ENCODE assay signal across 8 mouse cellular contexts in the genomic region with DNA sequence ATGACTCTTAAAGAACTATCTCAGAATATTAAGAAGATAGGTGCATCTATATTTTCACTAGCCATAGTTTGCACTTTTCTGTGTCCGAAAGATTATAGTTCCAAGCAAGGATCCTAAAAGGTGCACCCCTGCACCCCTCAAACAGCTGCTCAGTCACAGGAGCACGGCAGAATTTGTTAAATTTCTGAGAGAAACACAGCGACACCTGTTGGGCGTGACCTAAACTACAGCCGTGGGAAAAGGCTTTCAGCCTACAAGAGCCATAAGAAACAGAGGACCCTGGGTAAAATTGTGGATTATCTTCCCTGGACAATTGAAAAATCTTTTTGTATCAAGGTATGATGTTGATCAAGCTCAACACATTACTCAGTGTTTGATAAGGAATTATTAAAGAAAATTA.
DNase-seq lines count a peak whose midpoint lies in the region; ATAC-seq and TF ChIP-seq lines count a peak whose summit lies in the region.
"Had no signal": no experiment of that assay in that cellular context is flagged by ENCODE, and none has a peak within 500 bp of the region (broad histone marks: within the 10 kb centered on the region; RNA-seq: fewer than 3 reads in every experiment).

No protein-coding gene starts in this region.

- peaks cover 2% of the 10 kb centered on the region for H3K27me3 ChIP-seq in ES-Bruce4 (ENCODE audit: control insufficient read depth, insufficient read depth, low read length, poor library complexity, severe bottlenecking)
- H3K27me3 ChIP-seq in limb, embryonic 11.5 days (ENCODE audit: control insufficient read depth, insufficient read depth, low read length), result no peaks in the 10 kb centered on the region
- H3K27me3 ChIP-seq: stomach, embryonic 15.5 days had no signal

- no peak overlapping the region for H3K9ac ChIP-seq in ES-Bruce4 (ENCODE audit: low read depth, poor library complexity, severe bottlenecking)
- H3K9ac ChIP-seq in limb, embryonic 11.5 days (ENCODE audit: low read length), result no peak overlapping the region
- H3K9ac ChIP-seq: stomach, embryonic 15.5 days had no signal

- TF ChIP-seq CTCF in ES-Bruce4 (IDR thresholded peaks at IDR 0.05; ENCODE audit: low read depth, low read length), result peak; percentile 37

- TF ChIP-seq POLR2A in ES-Bruce4 (IDR thresholded peaks at IDR 0.05; ENCODE audit: insufficient read depth, low read length), result no peak

- H3K4me1 ChIP-seq in ES-Bruce4 (ENCODE audit: control insufficient read depth, insufficient read depth, low read length), result no peaks in the 10 kb centered on the region
- no peaks in the 10 kb centered on the region for H3K4me1 ChIP-seq in limb, embryonic 11.5 days (ENCODE audit: control insufficient read depth, insufficient read depth, low read length)
- H3K4me1 ChIP-seq: stomach, embryonic 15.5 days had no signal

- ATAC-seq in limb, embryonic 11.5 days (ENCODE audit: insufficient number of reproducible peaks, low FRiP score, low TSS enrichment, low read depth), result no peak

- no peak overlapping the region for H3K27ac ChIP-seq in ES-Bruce4 (ENCODE audit: insufficient read depth, low read length)
- no peak overlapping the region for H3K27ac ChIP-seq in limb, embryonic 11.5 days (replicated peaks; ENCODE audit: low read depth, low read length)
- H3K27ac ChIP-seq: stomach, embryonic 15.5 days had no signal

- H3K4me3 ChIP-seq in ES-Bruce4 (ENCODE audit: low read depth, low read length), result no peak overlapping the region
- H3K4me3 ChIP-seq in limb, embryonic 11.5 days (ENCODE audit: low read depth, low read length), result no peak overlapping the region
- H3K4me3 ChIP-seq: stomach, embryonic 15.5 days had no signal

- WGBS in limb, embryonic 11.5 days, result 19% methylated on average over 5 of the region's 5 CpGs

- no peak overlapping the region for H3K4me2 ChIP-seq in limb, embryonic 11.5 days (ENCODE audit: low read depth, severe bottlenecking)
- H3K4me2 ChIP-seq: stomach, embryonic 15.5 days had no signal

- no peaks in the 10 kb centered on the region for H3K36me3 ChIP-seq in ES-Bruce4 (ENCODE audit: control insufficient read depth, insufficient read depth, low read length, poor library complexity, severe bottlenecking)
- H3K36me3 ChIP-seq in limb, embryonic 11.5 days (ENCODE audit: control insufficient read depth, insufficient read depth, low read length), result no peaks in the 10 kb centered on the region
- H3K36me3 ChIP-seq: stomach, embryonic 15.5 days had no signal

- no peaks in the 10 kb centered on the region for H3K9me3 ChIP-seq in ES-Bruce4 (replicated peaks; ENCODE audit: control insufficient read depth, insufficient read depth, low read length, poor library complexity, severe bottlenecking)
- no peaks in the 10 kb centered on the region for H3K9me3 ChIP-seq in limb, embryonic 11.5 days (ENCODE audit: control insufficient read depth, low read length)
- H3K9me3 ChIP-seq: stomach, embryonic 15.5 days had no signal

- peak; percentile 21 for DNase-seq in kidney, adult 18-20 months
- DNase-seq in kidney, adult 11 months, result no peak
- DNase-seq in Muller cell, postnatal 12 days (ENCODE audit: inconsistent ontology term), result peak; percentile 22
- DNase-seq in embryo, embryonic 9.5 days (ENCODE audit: extremely low spot score), result peak; percentile 61
- DNase-seq in limb, embryonic 11.5 days (ENCODE audit: low spot score), result peak; percentile 82
- DNase-seq in telencephalon, adult 2 months (ENCODE audit: low read depth, low spot score), result peak; percentile 2

- no peak for TF ChIP-seq EP300 in ES-Bruce4 (IDR thresholded peaks at IDR 0.05; ENCODE audit: insufficient read depth, low read depth, low read length)
